Mouse (Mus musculus) embryonic facial prominence, embryonic 12.5 days (tissue): ENCODE results near the gene Inpp1. TPM values are rescaled to one million over a fixed set of nuclear protein-coding genes. Genes with fewer than 3 reads are reported as not detected.

Source experiments
- ATAC-seq: fragments of 200-750 bp; cut with Nextera tagmentation; 2 replicates; pipeline ENCODE4 v1.8.0; 2017; ENCODE audit not compliant: insufficient number of reproducible peaks, insufficient read depth, low FRiP score, low TSS enrichment
- H3K27ac ChIP-seq: fragments of 300-500 bp; sonication (generic); 2 replicates; pipeline ENCODE4 v1.5.1; 2016; ENCODE audit warnings: mild to moderate bottlenecking
- H3K27me3 ChIP-seq: fragments of 300-500 bp; sonication (generic); 2 replicates; pipeline ENCODE4 v1.6.1; 2016; ENCODE audit warnings: mild to moderate bottlenecking, moderate library complexity
- H3K36me3 ChIP-seq: fragments of 300-500 bp; sonication (generic); 2 replicates; pipeline ENCODE4 v1.6.1; 2016; ENCODE audit warnings: mild to moderate bottlenecking
- H3K4me1 ChIP-seq: fragments of 300-500 bp; sonication (generic); 2 replicates; pipeline ENCODE4 v1.6.1; 2016
- H3K4me2 ChIP-seq: fragments of 300-500 bp; sonication (generic); replicated peaks from 2 replicates; pipeline ENCODE4 v1.6.1; 2016; ENCODE audit warnings: mild to moderate bottlenecking, moderate library complexity
- H3K4me3 ChIP-seq: fragments of 300-500 bp; sonication (generic); 2 replicates; pipeline ENCODE4 v1.5.1; 2016; ENCODE audit warnings: mild to moderate bottlenecking
- H3K9ac ChIP-seq: fragments of 300-500 bp; sonication (generic); 2 replicates; pipeline ENCODE4 v1.6.1; 2016; ENCODE audit warnings: mild to moderate bottlenecking, moderate library complexity
- H3K9me3 ChIP-seq: fragments of 300-500 bp; sonication (generic); 2 replicates; pipeline ENCODE4 v1.6.1; 2016; ENCODE audit warnings: mild to moderate bottlenecking, moderate library complexity
- WGBS: fragments of 180-500 bp; shearing (Covaris S2); methylation state at CpG from one replicate; pipeline ENCODE4 v1.1.7; 2016; 5-methylcytosine and 5-hydroxymethylcytosine counted together
- polyA plus RNA-seq: library from polyadenylated mRNA; unstranded; fragments of >200 nt; fragmentation: Nextera tagmentation; extraction: Ambion mirVana; gene quantifications from 2 replicates; pipeline ENCODE4 v1.2.1, GENCODE M21; 2016

Gene Inpp1
- polyA plus RNA-seq, 1 experiment from 2014 or later = 18.1 TPM

GRCm38 (mm10) chr1:52816232-52816891, 1.1 kb downstream of the Inpp1 start:
- Histone ChIP-seq H3K4me1 (no peaks in the 10 kb centered on the region), H3K27me3 (no peaks in the 10 kb centered on the region), H3K9me3 (no peaks in the 10 kb centered on the region), H3K4me3 (peak overlapping the region; percentile 66), H3K27ac (0 out of 2 replicates have a peak overlapping the region, but pooled peaks have one; percentile 50), H3K4me2 (peak overlapping the region; percentile 83), H3K36me3 (no peaks in the 10 kb centered on the region), H3K9ac (no peak overlapping the region)
- no peak for ATAC-seq
- 33% methylated on average over 13 of the region's 13 CpGs for whole genome bisulfite sequencing

- 91% methylated on average over 6 of the region's 6 CpGs for WGBS
- H3K9me3 ChIP-seq = no peaks in the 10 kb centered on the region
- no peak overlapping the region for H3K9ac ChIP-seq
- H3K27me3 ChIP-seq = no peaks in the 10 kb centered on the region
- ATAC-seq = no peak
- H3K36me3 ChIP-seq = no peaks in the 10 kb centered on the region
- no peaks in the 10 kb centered on the region for H3K4me1 ChIP-seq
- H3K27ac ChIP-seq = no peak overlapping the region
- no peak overlapping the region for H3K4me3 ChIP-seq
- no peak overlapping the region for H3K4me2 ChIP-seq
These were observed 9.0 kb downstream of the Inpp1 start for GRCm38 (mm10) chr1:52808456-52808855.

GRCm38 (mm10) chr1:52805041-52805440, 12.4 kb downstream of the Inpp1 start:
- H3K9me3 ChIP-seq = no peaks in the 10 kb centered on the region
- no peaks in the 10 kb centered on the region for H3K36me3 ChIP-seq
- H3K4me2 ChIP-seq = no peak overlapping the region
- no peak for ATAC-seq
- no peaks in the 10 kb centered on the region for H3K27me3 ChIP-seq
- no peak overlapping the region for H3K4me3 ChIP-seq
- no peak overlapping the region for H3K27ac ChIP-seq
- WGBS = 70% methylated on average over 1 of the region's 1 CpGs
- no peak overlapping the region for H3K9ac ChIP-seq
- no peaks in the 10 kb centered on the region for H3K4me1 ChIP-seq

- no peak for ATAC-seq
- WGBS = 88% methylated on average over 5 of the region's 5 CpGs
- no peaks in the 10 kb centered on the region for H3K9me3 ChIP-seq
These were observed 15.0 kb downstream of the Inpp1 start for GRCm38 (mm10) chr1:52802406-52802975.

GRCm38 (mm10) chr1:52801651-52802050, 15.8 kb downstream of the Inpp1 start:
- WGBS = 87% methylated on average over 5 of the region's 5 CpGs
- ATAC-seq = no peak
- Histone ChIP-seq H3K36me3 (no peaks in the 10 kb centered on the region), H3K27me3 (no peaks in the 10 kb centered on the region), H3K4me2 (no peak overlapping the region), H3K27ac (no peak overlapping the region), H3K9me3 (no peaks in the 10 kb centered on the region), H3K4me1 (no peaks in the 10 kb centered on the region), H3K9ac (no peak overlapping the region), H3K4me3 (no peak overlapping the region)

More at GRCm38 (mm10) chr1:52802406-52802975, 15.0 kb downstream of the Inpp1 start:
- no peaks in the 10 kb centered on the region for H3K4me1 ChIP-seq
- no peak overlapping the region for H3K9ac ChIP-seq
- H3K36me3 ChIP-seq = no peaks in the 10 kb centered on the region
- H3K27ac ChIP-seq = no peak overlapping the region
- no peak overlapping the region for H3K4me2 ChIP-seq
- H3K27me3 ChIP-seq = no peaks in the 10 kb centered on the region
- H3K4me3 ChIP-seq = no peak overlapping the region

- H3K27me3 ChIP-seq = no peaks in the 10 kb centered on the region
- H3K4me3 ChIP-seq = no peak overlapping the region
- no peaks in the 10 kb centered on the region for H3K9me3 ChIP-seq
- WGBS = 58% methylated on average over 3 of the region's 3 CpGs
- H3K36me3 ChIP-seq = no peaks in the 10 kb centered on the region
- no peak overlapping the region for H3K9ac ChIP-seq
- H3K27ac ChIP-seq = no peak overlapping the region
- ATAC-seq = no peak
- H3K4me1 ChIP-seq = no peaks in the 10 kb centered on the region
- H3K4me2 ChIP-seq = no peak overlapping the region
These were observed 17.1 kb downstream of the Inpp1 start for GRCm38 (mm10) chr1:52800340-52800740.

- no peaks in the 10 kb centered on the region for H3K9me3 ChIP-seq
- no peak overlapping the region for H3K27ac ChIP-seq
- 87% methylated on average over 5 of the region's 5 CpGs for WGBS
- H3K9ac ChIP-seq = no peak overlapping the region
- no peaks in the 10 kb centered on the region for H3K36me3 ChIP-seq
- H3K4me3 ChIP-seq = no peak overlapping the region
- H3K4me1 ChIP-seq = no peaks in the 10 kb centered on the region
- no peaks in the 10 kb centered on the region for H3K27me3 ChIP-seq
- no peak overlapping the region for H3K4me2 ChIP-seq
- no peak for ATAC-seq
These were observed 17.7 kb downstream of the Inpp1 start for GRCm38 (mm10) chr1:52799772-52800171.

GRCm38 (mm10) chr1:52799056-52799726, 18.3 kb downstream of the Inpp1 start:
- Histone ChIP-seq H3K4me1 (no peaks in the 10 kb centered on the region), H3K4me2 (no peak overlapping the region), H3K27ac (no peak overlapping the region), H3K9me3 (no peaks in the 10 kb centered on the region), H3K9ac (no peak overlapping the region), H3K4me3 (no peak overlapping the region), H3K27me3 (no peaks in the 10 kb centered on the region), H3K36me3 (0 out of 2 replicates have a peak, but pooled peaks cover 5% of the 10 kb centered on the region)
- WGBS = 78% methylated on average over 10 of the region's 10 CpGs
- no peak for ATAC-seq

GRCm38 (mm10) chr1:52795927-52796326, 21.6 kb downstream of the Inpp1 start:
- no peaks in the 10 kb centered on the region for H3K9me3 ChIP-seq
- no peak overlapping the region for H3K4me3 ChIP-seq
- 97% methylated on average over 2 of the region's 2 CpGs for WGBS
- no peaks in the 10 kb centered on the region for H3K4me1 ChIP-seq
- no peak for ATAC-seq
- no peak overlapping the region for H3K27ac ChIP-seq
- H3K27me3 ChIP-seq = no peaks in the 10 kb centered on the region
- 0 out of 2 replicates have a peak, but pooled peaks cover 15% of the 10 kb centered on the region for H3K36me3 ChIP-seq
- H3K9ac ChIP-seq = no peak overlapping the region
- H3K4me2 ChIP-seq = no peak overlapping the region

GRCm38 (mm10) chr1:52793692-52794091, 23.8 kb downstream of the Inpp1 start:
- H3K27me3 ChIP-seq = no peaks in the 10 kb centered on the region
- no peak overlapping the region for H3K4me3 ChIP-seq
- no peak overlapping the region for H3K4me2 ChIP-seq
- no peaks in the 10 kb centered on the region for H3K9me3 ChIP-seq
- no peak overlapping the region for H3K27ac ChIP-seq
- no peak for ATAC-seq
- 81% methylated on average over 3 of the region's 3 CpGs for WGBS
- H3K4me1 ChIP-seq = no peaks in the 10 kb centered on the region
- no peak overlapping the region for H3K9ac ChIP-seq
- H3K36me3 ChIP-seq = peaks cover 24% of the 10 kb centered on the region

- peaks cover 27% of the 10 kb centered on the region for H3K36me3 ChIP-seq
- no peak overlapping the region for H3K4me2 ChIP-seq
- no peak overlapping the region for H3K27ac ChIP-seq
These were observed 24.8 kb downstream of the Inpp1 start for GRCm38 (mm10) chr1:52792701-52793100.

GRCm38 (mm10) chr1:52787254-52787653, 30.2 kb downstream of the Inpp1 start:
- 97% methylated on average over 1 of the region's 1 CpGs for WGBS
- no peak overlapping the region for H3K4me3 ChIP-seq
- no peak overlapping the region for H3K9ac ChIP-seq
- H3K9me3 ChIP-seq = no peaks in the 10 kb centered on the region
- H3K4me1 ChIP-seq = no peaks in the 10 kb centered on the region
- H3K27me3 ChIP-seq = no peaks in the 10 kb centered on the region
- no peak overlapping the region for H3K4me2 ChIP-seq
- ATAC-seq = no peak
- H3K27ac ChIP-seq = no peak overlapping the region
- H3K36me3 ChIP-seq = peaks cover 18% of the 10 kb centered on the region

More at GRCm38 (mm10) chr1:52792701-52793100, 24.8 kb downstream of the Inpp1 start:
- Histone ChIP-seq H3K4me1 (no peaks in the 10 kb centered on the region), H3K4me3 (no peak overlapping the region), H3K27me3 (no peaks in the 10 kb centered on the region), H3K9me3 (no peaks in the 10 kb centered on the region), H3K9ac (no peak overlapping the region)
- no peak for ATAC-seq
